Mouse (Mus musculus) MEL (cell line): ENCODE measurements around the gene B130006D01Rik. TPM values are rescaled to one million over a fixed set of nuclear protein-coding genes. Genes with fewer than 3 reads are reported as not detected.

Experiments
- DNase-seq: peaks from one replicate; pipeline ENCODE4 v3.0.0; 2011; ENCODE audit warnings: low read depth, low spot score
- H3K27ac ChIP-seq: 2 replicates; pipeline ENCODE4 v1.5.1; 2012; ENCODE audit warnings: low read depth, mild to moderate bottlenecking, control low read depth, low read length, moderate library complexity; ENCODE audit not compliant: control insufficient read depth
- H3K27me3 ChIP-seq, 2 experiments: fragments of 150-350 bp in 1 of 2; sonication (generic) in 1 of 2; 2 replicates each; pipeline ENCODE4 v1.6.1; 2012; ENCODE audit warnings: low read length in 2 of 2, mild to moderate bottlenecking in 2 of 2, improper control_type of control experiment in 1 of 2, moderate library complexity in 1 of 2; ENCODE audit not compliant: insufficient read depth in 2 of 2, control insufficient read depth in 1 of 2
- H3K36me3 ChIP-seq, 2 experiments: 2 replicates each; pipeline ENCODE4 v1.6.1; 2012 to 2014; ENCODE audit warnings: low read length in 2 of 2, improper control_type of control experiment in 1 of 2, inconsistent platforms in 1 of 2, mild to moderate bottlenecking in 1 of 2; ENCODE audit not compliant: insufficient read depth in 2 of 2, control insufficient read depth in 1 of 2
- H3K4me1 ChIP-seq, 2 experiments: fragments of 150-350 bp in 1 of 2; sonication (generic) in 1 of 2; 2 replicates each; pipeline ENCODE4 v1.6.1; 2012; ENCODE audit warnings: low read length in 2 of 2, improper control_type of control experiment in 1 of 2, mild to moderate bottlenecking in 1 of 2; ENCODE audit not compliant: insufficient read depth in 2 of 2, control insufficient read depth in 1 of 2
- H3K4me3 ChIP-seq, 2 experiments: fragments of 150-350 bp in 1 of 2; sonication (generic) in 1 of 2; 2 replicates each; pipeline ENCODE4 v1.5.1; 2012; ENCODE audit warnings: low read depth in 2 of 2, low read length in 2 of 2, mild to moderate bottlenecking in 2 of 2, moderate library complexity in 2 of 2, control low read depth in 1 of 2, improper control_type of control experiment in 1 of 2; ENCODE audit not compliant: control insufficient read depth in 1 of 2, insufficient read depth in 1 of 2
- H3K79me2 ChIP-seq: 2 replicates; pipeline ENCODE4 v1.6.1; 2012; ENCODE audit warnings: mild to moderate bottlenecking, low read length, moderate library complexity; ENCODE audit not compliant: control insufficient read depth, poor library complexity, insufficient read depth
- H3K9ac ChIP-seq: 2 replicates; pipeline ENCODE4 v1.6.1; 2012; ENCODE audit warnings: low read depth, mild to moderate bottlenecking, control low read depth, low read length, moderate library complexity; ENCODE audit not compliant: control insufficient read depth, poor library complexity, severe bottlenecking
- H3K9me3 ChIP-seq: fragments of 150-350 bp; sonication (generic); replicated peaks from 2 replicates; pipeline ENCODE4 v1.6.1; 2012; ENCODE audit warnings: mild to moderate bottlenecking, low read length, improper control_type of control experiment, moderate library complexity; ENCODE audit not compliant: insufficient read depth
- BHLHE40 ChIP-seq: IDR thresholded peaks from 2 replicates; pipeline ENCODE4 v1.6.1; 2012; ENCODE audit warnings: low read depth, mild to moderate bottlenecking, inconsistent platforms, low read length, improper control_type of control experiment, borderline replicate concordance
- CHD1 ChIP-seq: IDR thresholded peaks from 2 replicates; pipeline ENCODE4 v1.6.1; 2012; ENCODE audit warnings: low read depth, mild to moderate bottlenecking, inconsistent platforms, low read length, improper control_type of control experiment
- CHD2 ChIP-seq: IDR thresholded peaks from 2 replicates; pipeline ENCODE4 v1.6.1; 2011; ENCODE audit warnings: low read length, improper control_type of control experiment
- ELF1 ChIP-seq: IDR thresholded peaks from 2 replicates; pipeline ENCODE4 v1.6.1; 2014; ENCODE audit warnings: low read depth, mild to moderate bottlenecking, inconsistent platforms, low read length, improper control_type of control experiment, moderate library complexity
- EP300 ChIP-seq, 2 experiments: IDR thresholded peaks; 2 replicates each; pipeline ENCODE4 v1.6.1; 2011; ENCODE audit warnings: improper control_type of control experiment in 2 of 2, low read length in 2 of 2, low read depth in 1 of 2, mild to moderate bottlenecking in 1 of 2
- ETS1 ChIP-seq: IDR thresholded peaks from 2 replicates; pipeline ENCODE4 v1.6.1; 2012; ENCODE audit warnings: low read depth, mild to moderate bottlenecking, inconsistent platforms, low read length, improper control_type of control experiment, moderate library complexity
- GATA1 ChIP-seq: IDR thresholded peaks from 2 replicates; pipeline ENCODE4 v1.6.1; 2011; ENCODE audit warnings: low read depth, low read length, improper control_type of control experiment
- HCFC1 ChIP-seq: IDR thresholded peaks from 2 replicates; pipeline ENCODE4 v1.6.1; 2012; ENCODE audit warnings: low read depth, mild to moderate bottlenecking, inconsistent platforms, low read length, improper control_type of control experiment, moderate library complexity
- JUND ChIP-seq: IDR thresholded peaks from 2 replicates; pipeline ENCODE4 v1.6.1; 2011; ENCODE audit warnings: low read depth, mild to moderate bottlenecking, improper control_type of control experiment, low read length
- KAT2A ChIP-seq: conservative IDR thresholded peaks from 2 replicates; pipeline ENCODE4 v1.6.1; 2012; ENCODE audit warnings: low read depth, low read length, improper control_type of control experiment, inconsistent platforms
- MAFK ChIP-seq: IDR thresholded peaks from 2 replicates; pipeline ENCODE4 v1.6.1; 2011; ENCODE audit warnings: low read depth, mild to moderate bottlenecking, low read length, improper control_type of control experiment, borderline replicate concordance
- MAX ChIP-seq: IDR thresholded peaks from 2 replicates; pipeline ENCODE4 v1.6.1; 2011; ENCODE audit warnings: low read length, improper control_type of control experiment
- MAZ ChIP-seq: IDR thresholded peaks from 2 replicates; pipeline ENCODE4 v1.6.1; 2012; ENCODE audit warnings: low read depth, mild to moderate bottlenecking, inconsistent platforms, low read length, improper control_type of control experiment
- MEF2A ChIP-seq: IDR thresholded peaks from 2 replicates; pipeline ENCODE4 v1.6.1; 2014; ENCODE audit warnings: low read depth, mild to moderate bottlenecking, inconsistent platforms, low read length, improper control_type of control experiment; ENCODE audit not compliant: poor library complexity, insufficient replicate concordance, severe bottlenecking; ENCODE audit errors: extremely low read depth
- MXI1 ChIP-seq: IDR thresholded peaks from 2 replicates; pipeline ENCODE4 v1.6.1; 2011; ENCODE audit warnings: mild to moderate bottlenecking, low read depth, low read length, improper control_type of control experiment
- MYB ChIP-seq: IDR thresholded peaks from 2 replicates; pipeline ENCODE4 v1.6.1; 2011; ENCODE audit warnings: mild to moderate bottlenecking, low read depth, low read length, improper control_type of control experiment
- MYC ChIP-seq: IDR thresholded peaks from 2 replicates; pipeline ENCODE4 v1.6.1; 2011; ENCODE audit warnings: low read depth, mild to moderate bottlenecking, low read length, improper control_type of control experiment, moderate library complexity
- NELFE ChIP-seq: IDR thresholded peaks from 2 replicates; pipeline ENCODE4 v1.6.1; 2011; ENCODE audit warnings: low read depth, low read length, improper control_type of control experiment
- NRF1 ChIP-seq: IDR thresholded peaks from 2 replicates; pipeline ENCODE4 v1.6.1; 2014; ENCODE audit warnings: low read depth, mild to moderate bottlenecking, inconsistent platforms, low read length, improper control_type of control experiment, moderate library complexity; ENCODE audit not compliant: poor library complexity, insufficient read depth, severe bottlenecking
- POLR2A ChIP-seq, 2 experiments: IDR thresholded peaks; 2 replicates each; pipeline ENCODE4 v1.6.1; 2011 to 2012; ENCODE audit warnings: low read length in 2 of 2, mild to moderate bottlenecking in 2 of 2, control low read depth in 1 of 2, improper control_type of control experiment in 1 of 2, low read depth in 1 of 2, moderate library complexity in 1 of 2; ENCODE audit not compliant: control insufficient read depth in 1 of 2, insufficient read depth in 1 of 2, poor library complexity in 1 of 2
- POLR2AphosphoS2 ChIP-seq: IDR thresholded peaks from 2 replicates; pipeline ENCODE4 v1.6.1; 2011; ENCODE audit warnings: low read length, improper control_type of control experiment
- RAD21 ChIP-seq: IDR thresholded peaks from 2 replicates; pipeline ENCODE4 v1.6.1; 2011; ENCODE audit warnings: mild to moderate bottlenecking, low read depth, low read length, improper control_type of control experiment
- RCOR1 ChIP-seq: IDR thresholded peaks from 2 replicates; pipeline ENCODE4 v1.6.1; 2012; ENCODE audit warnings: low read depth, mild to moderate bottlenecking, inconsistent platforms, low read length, improper control_type of control experiment
- SIN3A ChIP-seq: IDR thresholded peaks from 2 replicates; pipeline ENCODE4 v1.6.1; 2012; ENCODE audit warnings: low read length, improper control_type of control experiment, inconsistent platforms
- TAL1 ChIP-seq: IDR thresholded peaks from 2 replicates; pipeline ENCODE4 v1.6.1; 2012; ENCODE audit warnings: mild to moderate bottlenecking, inconsistent platforms, low read length, moderate library complexity, mixed read lengths
- TBP ChIP-seq: IDR thresholded peaks from 2 replicates; pipeline ENCODE4 v1.8.0; 2011; ENCODE audit warnings: low read depth, low read length, improper control_type of control experiment
- TCF12 ChIP-seq: IDR thresholded peaks from 2 replicates; pipeline ENCODE4 v1.6.1; 2014; ENCODE audit warnings: low read depth, mild to moderate bottlenecking, inconsistent platforms, low read length, improper control_type of control experiment, moderate library complexity
- UBTF ChIP-seq: IDR thresholded peaks from 2 replicates; pipeline ENCODE4 v1.6.1; 2012; ENCODE audit warnings: low read depth, mild to moderate bottlenecking, inconsistent platforms, low read length, improper control_type of control experiment, moderate library complexity, borderline replicate concordance; ENCODE audit not compliant: insufficient read depth
- USF1 ChIP-seq: IDR thresholded peaks from 2 replicates; pipeline ENCODE4 v1.6.1; 2014; ENCODE audit warnings: low read depth, mild to moderate bottlenecking, inconsistent platforms, low read length, improper control_type of control experiment, moderate library complexity
- USF2 ChIP-seq, 2 experiments: IDR thresholded peaks; 2 replicates each; pipeline ENCODE4 v1.6.1; 2011 to 2012; ENCODE audit warnings: improper control_type of control experiment in 2 of 2, low read length in 2 of 2, borderline replicate concordance in 1 of 2, inconsistent platforms in 1 of 2, low read depth in 1 of 2, mild to moderate bottlenecking in 1 of 2; ENCODE audit not compliant: insufficient read depth in 1 of 2
- ZC3H11A ChIP-seq: IDR thresholded peaks from 2 replicates; pipeline ENCODE4 v1.6.1; 2012; ENCODE audit warnings: low read depth, mild to moderate bottlenecking, inconsistent platforms, low read length, improper control_type of control experiment
- ZKSCAN1 ChIP-seq: IDR thresholded peaks from 2 replicates; pipeline ENCODE4 v1.6.1; 2012; ENCODE audit warnings: low read depth, mild to moderate bottlenecking, inconsistent platforms, low read length, improper control_type of control experiment, moderate library complexity
- ZNF384 ChIP-seq: IDR thresholded peaks from 2 replicates; pipeline ENCODE4 v1.6.1; 2012; ENCODE audit warnings: low read depth, mild to moderate bottlenecking, inconsistent platforms, low read length, improper control_type of control experiment
- polyA plus RNA-seq, 2 experiments: library from polyadenylated mRNA; stranded (reverse) in 1 of 2; unstranded in 1 of 2; fragments of >175 nt in 1 of 2; fragments of >200 nt in 1 of 2; gene quantifications; 2 replicates each; pipeline versions ENCODE4 v1.2.1 to v1.2.4; 2012; ENCODE audit warnings: low replicate concordance in 2 of 2, low read depth in 1 of 2; ENCODE audit not compliant: insufficient read length in 2 of 2, insufficient read depth in 1 of 2, missing spikeins in 1 of 2
- total RNA-seq: library from RNA; depleted of rRNA; stranded (reverse); fragments of 300-350 nt; gene quantifications from 2 replicates; pipeline ENCODE4 v1.2.3, GENCODE M21; 2012

B130006D01Rik gene
- total and polyA plus RNA-seq, 3 experiments, result 0.11 to 0.73 TPM; not detected in 1

DNA sequence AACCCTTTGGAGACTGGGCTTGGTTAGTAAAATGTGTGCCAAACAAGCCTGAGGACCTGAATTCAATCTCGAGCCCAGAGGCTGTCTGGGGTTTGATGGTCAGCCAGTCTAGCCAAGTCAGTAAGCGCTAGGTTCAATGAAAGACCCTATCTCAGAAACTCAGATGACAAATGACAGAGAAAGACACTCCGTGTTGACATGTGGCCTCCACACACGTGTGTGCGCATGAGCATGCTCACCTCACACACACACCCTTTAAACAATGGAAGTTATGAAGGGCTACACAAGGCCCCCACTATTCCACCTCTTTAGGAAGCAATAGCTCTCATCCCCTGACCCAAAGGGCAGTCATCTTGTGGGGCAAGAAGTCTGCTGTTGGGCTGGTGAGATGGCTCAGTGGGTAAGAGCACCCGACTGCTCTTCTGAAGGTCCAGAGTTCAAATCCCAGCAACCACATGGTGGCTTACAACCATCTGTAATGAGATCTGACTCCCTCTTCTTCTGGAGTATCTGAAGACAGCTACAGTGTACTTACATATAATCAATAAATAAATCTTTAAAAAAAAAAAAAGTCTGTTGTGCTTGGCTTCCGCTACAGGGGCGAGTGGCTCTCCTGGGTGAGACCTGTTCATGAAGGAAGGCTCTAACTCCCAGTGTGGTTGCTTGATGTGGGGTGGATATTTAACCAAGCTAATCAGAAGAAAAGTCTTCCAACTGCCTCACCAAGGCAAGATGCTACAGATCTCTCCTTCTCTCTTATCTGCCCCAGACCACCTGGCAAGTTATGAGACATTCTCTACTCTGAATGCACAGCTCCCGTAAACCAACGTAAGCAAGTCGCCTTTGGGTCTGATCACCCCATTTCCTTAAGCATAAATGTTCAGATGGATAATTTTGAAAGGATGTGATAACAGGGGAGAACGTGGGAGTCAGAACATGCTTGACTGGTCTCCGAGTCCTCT is 22.3 kb upstream of the B130006D01Rik start:
- Histone ChIP-seq H3K4me1 (peaks cover 21 to 28% of the 10 kb centered on the region in 2 experiments), H3K4me3 (no peak overlapping the region), H3K79me2 (no peaks in the 10 kb centered on the region), H3K9ac (peak overlapping the region; percentile 42), H3K27ac (peak overlapping the region; percentile 98), H3K27me3 (no peaks in the 10 kb centered on the region), H3K9me3 (no peaks in the 10 kb centered on the region), H3K36me3 (peaks cover 0 to 21% of the 10 kb centered on the region in 2 experiments; a peak in 2 of 4 replicates)
- peak; percentile 98 for DNase-seq
- TF ChIP-seq MXI1 (peak; percentile 67), BHLHE40 (peak; percentile 64; the same call in 1 of the 2 replicates), SIN3A (peak; percentile 95), ETS1 (peak; percentile 97), NRF1 (peak; percentile 56; the same call in 1 of the 2 replicates), ZKSCAN1 (peak; percentile 19; the same call in 1 of the 2 replicates), RAD21 (no peak), USF2 (IDR thresholded peaks at IDR 0.05; ENCODE audit: borderline replicate concordance in 1 of 2, insufficient read depth in 1 of 2, low read depth in 1 of 2, low read length in 2 of 2) (no peak), MEF2A (peak; percentile 36; the same call in 1 of the 2 replicates), MAX (peak; percentile 64), CHD1 (0 out of 2 replicates have a peak, but pooled peaks have one; percentile 74), MAFK (no peak), POLR2AphosphoS2 (peak; percentile 26; the same call in 1 of the 2 replicates), ELF1 (0 out of 2 replicates have a peak, but pooled peaks have one; percentile 52), ZNF384 (peak; percentile 94), TBP (peak; percentile 61), GATA1 (peak; percentile 100), EP300 (IDR thresholded peaks at IDR 0.05; ENCODE audit: low read depth in 1 of 2, low read length in 2 of 2) (peak; percentile 99), MAZ (peak; percentile 85; the same call in 1 of the 2 replicates), MYB (peak; percentile 96), NELFE (peak; percentile 50), JUND (0 out of 2 replicates have a peak, but pooled peaks have one; percentile 61), RCOR1 (peak; percentile 77; the same call in 1 of the 2 replicates), TCF12 (peak; percentile 100), CHD2 (peak; percentile 57; the same call in 1 of the 2 replicates), TAL1 (peak; percentile 95), POLR2A (IDR thresholded peaks at IDR 0.05; ENCODE audit: control insufficient read depth in 1 of 2, insufficient read depth in 1 of 2, low read depth in 1 of 2, low read length in 2 of 2, poor library complexity in 1 of 2) (no peak), USF1 (0 out of 2 replicates have a peak, but pooled peaks have one; percentile 40), KAT2A (peak; percentile 52), MYC (peak; percentile 85; the same call in 1 of the 2 replicates), ZC3H11A (no peak), HCFC1 (no peak), UBTF (no peak)
